Mouse (Mus musculus) heart, postnatal 0 days (tissue): ENCODE results near the gene Erich2.

ENCODE experiments used
- CTCF ChIP-seq: IDR thresholded peaks from 2 replicates; pipeline ENCODE4 v1.5.1; 2016; ENCODE audit warnings: antibody characterized with exemption, control low read depth, low read depth
- EP300 ChIP-seq: IDR thresholded peaks from 2 replicates; pipeline ENCODE4 v1.6.1; 2016; ENCODE audit warnings: antibody characterized with exemption, low read depth

DNA sequence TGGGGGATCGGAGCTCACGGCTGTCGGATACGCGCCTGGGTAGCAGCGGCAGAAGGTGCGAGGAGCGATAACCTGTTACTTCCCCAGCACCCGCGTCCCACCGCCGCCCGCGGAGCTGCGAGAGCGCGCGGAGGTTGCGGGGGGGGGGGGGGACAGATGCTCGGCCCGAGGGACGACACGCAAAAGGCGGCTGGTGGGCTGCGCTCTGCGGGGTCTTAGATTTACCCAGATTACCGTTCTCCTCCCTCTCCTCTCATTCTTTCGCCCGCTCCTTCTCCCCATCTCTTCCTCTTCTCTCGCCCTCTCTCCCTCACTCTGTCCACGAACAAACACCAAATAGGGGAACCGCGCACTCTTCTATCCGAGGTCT, 54.0 kb downstream of the Erich2 start:
- TF ChIP-seq CTCF (no peak), EP300 (no peak)
